Mouse (Mus musculus) adipose tissue, adult 10 weeks (tissue): ENCODE measurements around the gene Gm3012. TPM values are rescaled to one million over a fixed set of nuclear protein-coding genes. Genes with fewer than 3 reads are reported as not detected.

Experiments used
- polyA plus RNA-seq: library from polyadenylated mRNA; stranded (reverse); fragments of 350-450 nt; fragmentation: Illumina TruSeq; extraction: RNeasy Lipid Tissue Mini Kit (QIAGEN cat#74804); gene quantifications from one replicate; pipeline ENCODE4 v1.2.3, GENCODE M21; 2014; ENCODE audit warnings: low read depth, low replicate concordance

Gene Gm3012
- polyA plus RNA-seq = not detected

DNA sequence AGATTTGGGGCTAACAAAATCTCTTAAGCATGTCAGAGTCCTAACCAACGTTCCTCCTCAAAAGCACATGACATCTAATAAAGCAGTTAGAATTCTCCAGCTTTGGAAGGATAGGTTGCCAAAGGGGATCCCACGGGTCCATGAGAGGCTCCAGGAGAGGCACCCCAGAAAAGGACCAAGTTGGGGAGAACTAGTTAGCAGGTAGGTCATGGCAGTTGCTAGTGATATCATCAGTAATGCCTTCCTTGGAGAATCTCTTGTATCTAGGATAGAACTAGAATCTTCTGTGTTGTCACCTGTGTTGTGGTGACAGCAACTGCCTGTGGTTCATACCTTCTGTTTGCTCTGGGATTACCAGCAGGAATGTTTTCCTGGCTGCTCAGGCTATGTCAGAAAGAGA lies at the start of gene Gm3012:
Gene Gm3012 (plus strand): TSS at position 301 of the 400 bp plus-strand sequence.

DNA sequence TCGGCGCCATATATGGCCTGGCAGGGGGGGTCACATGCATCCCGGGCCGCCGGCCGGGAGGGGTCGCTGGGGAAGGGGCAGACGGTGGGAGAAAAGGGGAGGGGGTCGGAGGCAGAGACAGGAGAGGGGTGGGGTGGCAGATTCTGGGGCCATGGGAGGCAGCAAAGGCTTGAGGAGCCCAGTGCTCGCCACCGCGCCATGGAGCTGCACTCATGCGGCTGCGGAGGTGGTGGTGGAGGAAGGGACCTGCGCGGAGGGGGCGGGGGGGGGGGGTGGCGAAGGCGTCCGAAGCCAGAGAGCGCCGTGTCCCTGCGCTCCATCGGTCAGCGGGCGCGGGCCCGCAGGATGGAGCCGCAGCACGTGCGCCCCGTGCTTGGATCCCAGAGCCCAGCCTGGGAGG lies 17.4 kb downstream of the Gm3012 start, which contains the start of gene Gm3020:
Gene Gm3020 (plus strand): TSS at position 301 of the 400 bp plus-strand sequence.

DNA sequence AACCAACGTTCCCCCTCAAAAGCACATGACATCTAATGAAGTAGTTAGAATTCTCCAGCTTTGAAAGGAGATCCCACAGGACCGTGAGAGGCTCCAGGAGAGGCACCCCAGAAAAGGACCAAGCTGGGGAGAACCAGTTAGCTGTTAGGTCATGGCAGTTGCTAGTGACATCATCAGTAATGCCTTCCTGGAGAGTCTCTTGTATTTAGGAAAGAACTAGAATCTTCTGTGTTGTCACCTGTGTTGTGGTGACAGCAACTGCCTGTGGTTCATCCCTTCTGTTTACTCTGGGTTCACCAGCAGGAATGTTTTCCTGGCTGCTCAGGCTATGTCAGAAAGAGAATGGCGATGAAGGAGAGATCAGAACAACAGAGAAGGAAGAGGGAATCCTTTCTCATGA lies 54.2 kb downstream of the Gm3012 start, which contains the start of gene Gm3043:
Gene Gm3043 (plus strand): TSS at position 301 of the 400 bp plus-strand sequence.

Other genes starting within 250 kb of the Gm3012 start
- not detected for gene Gm10413, start 239.4 kb upstream of the Gm3012 start, polyA plus RNA-seq
- not detected for gene Gm10409, start 221.9 kb upstream of the Gm3012 start, polyA plus RNA-seq
- not detected for gene Gm3005, start 206.4 kb upstream of the Gm3012 start, polyA plus RNA-seq
- gene Gm10408, start 185.1 kb upstream of the Gm3012 start, polyA plus RNA-seq = not detected
- gene Gm3020, start 17.5 kb downstream of the Gm3012 start, polyA plus RNA-seq = not detected
- gene Gm3043, start 54.3 kb downstream of the Gm3012 start, polyA plus RNA-seq = not detected
- gene Gm3002, start 175.6 kb downstream of the Gm3012 start, polyA plus RNA-seq = not detected
- gene Gm3033, start 211.7 kb downstream of the Gm3012 start, polyA plus RNA-seq = not detected
- gene Gm2916, start 249.7 kb downstream of the Gm3012 start, polyA plus RNA-seq = 0.46 TPM